Mouse (Mus musculus) forebrain, embryonic 10.5 days (tissue): ENCODE measurements around the gene Lrrc73. TPM values are rescaled to one million over a fixed set of nuclear protein-coding genes. Genes with fewer than 3 reads are reported as not detected.

Experiments used
- DNase-seq: peaks from one replicate; pipeline ENCODE4 v3.0.0-alpha.2; 2017; ENCODE audit warnings: low spot score; ENCODE audit errors: extremely low spot score
- H3K27ac ChIP-seq: fragments of 300-500 bp; sonication (generic); 2 replicates; pipeline ENCODE4 v1.5.1; 2016; ENCODE audit warnings: mild to moderate bottlenecking
- H3K27me3 ChIP-seq: fragments of 300-500 bp; sonication (generic); 2 replicates; pipeline ENCODE4 v1.6.1; 2016; ENCODE audit warnings: mild to moderate bottlenecking; ENCODE audit not compliant: poor library complexity, severe bottlenecking
- H3K36me3 ChIP-seq: fragments of 300-500 bp; sonication (generic); replicated peaks from 2 replicates; pipeline ENCODE4 v1.6.1; 2016; ENCODE audit warnings: mild to moderate bottlenecking, moderate library complexity
- H3K4me1 ChIP-seq: fragments of 300-500 bp; sonication (generic); 2 replicates; pipeline ENCODE4 v1.6.1; 2016
- H3K4me3 ChIP-seq: fragments of 300-500 bp; sonication (generic); 2 replicates; pipeline ENCODE4 v1.5.1; 2016; ENCODE audit warnings: mild to moderate bottlenecking, moderate library complexity
- H3K9me3 ChIP-seq: fragments of 300-500 bp; sonication (generic); 2 replicates; pipeline ENCODE4 v1.6.1; 2016; ENCODE audit warnings: mild to moderate bottlenecking, moderate library complexity
- WGBS: fragments of 180-500 bp; shearing (Covaris S2); methylation state at CpG from one replicate; pipeline ENCODE4 v1.1.7; 2016; 5-methylcytosine and 5-hydroxymethylcytosine counted together
- polyA plus RNA-seq: library from polyadenylated mRNA; unstranded; fragments of >200 nt; fragmentation: Nextera tagmentation; extraction: Ambion mirVana; gene quantifications from 2 replicates; pipeline ENCODE4 v1.2.1, GENCODE M21; 2016

Lrrc73 gene
- polyA plus RNA-seq, 1 experiment from 2014 or later: 0.81 TPM

DNA sequence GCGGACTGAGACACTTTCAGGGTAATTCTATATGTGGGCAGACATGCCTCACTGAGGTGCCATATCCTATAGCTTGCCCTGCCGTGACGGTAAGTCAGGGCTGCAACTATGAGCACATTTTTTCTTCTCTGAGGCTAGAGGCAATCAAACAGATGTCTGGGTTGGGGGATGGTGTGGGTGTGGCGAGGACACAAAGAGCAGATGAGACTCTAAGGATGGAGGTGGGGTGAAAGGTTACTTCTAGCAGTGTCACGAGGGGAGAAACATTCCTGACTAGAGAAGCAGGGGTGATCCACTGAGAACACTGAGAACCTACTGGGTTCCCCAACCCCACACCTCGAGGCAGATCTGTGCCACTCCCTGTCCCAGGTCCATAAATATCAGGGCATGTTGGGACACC is 13.7 kb downstream of the Lrrc73 start:
- H3K9me3 ChIP-seq: no peaks in the 10 kb centered on the region
- H3K36me3 ChIP-seq: peaks cover 99% of the 10 kb centered on the region

DNA sequence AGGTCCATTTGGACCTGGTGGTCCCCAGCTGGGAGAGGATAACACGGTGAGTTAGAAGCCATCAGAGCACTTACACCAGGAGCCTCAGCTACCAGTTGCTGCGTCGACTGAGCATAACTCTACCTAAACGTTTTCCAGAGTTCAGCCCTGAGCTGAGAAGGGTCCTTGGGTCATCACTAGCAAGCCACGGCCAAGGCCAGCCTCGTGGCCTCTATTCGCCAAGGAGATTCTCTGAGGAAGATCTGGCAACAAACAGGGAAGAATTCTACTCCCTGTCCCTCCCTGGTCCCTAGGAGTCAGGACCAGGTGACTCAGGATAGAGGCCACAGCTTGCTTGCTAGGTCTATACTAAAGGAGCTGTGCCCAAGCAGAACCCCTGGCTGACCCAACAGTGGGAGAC is 14.2 kb downstream of the Lrrc73 start:
- 87% methylated on average over 7 of the region's 7 CpGs for WGBS
- Histone ChIP-seq H3K27me3 (no peaks in the 10 kb centered on the region), H3K27ac (no peak overlapping the region), H3K9me3 (no peaks in the 10 kb centered on the region), H3K4me1 (peaks cover 6% of the 10 kb centered on the region), H3K36me3 (peaks cover 99% of the 10 kb centered on the region), H3K4me3 (no peak overlapping the region)
- no peak for DNase-seq

More for the DNA sequence above, 13.7 kb downstream of the Lrrc73 start:
- no peak for DNase-seq
- peaks cover 6% of the 10 kb centered on the region for H3K4me1 ChIP-seq
- H3K27ac ChIP-seq: no peak overlapping the region
- H3K27me3 ChIP-seq: no peaks in the 10 kb centered on the region
- H3K4me3 ChIP-seq: no peak overlapping the region
- WGBS: 73% methylated on average over 6 of the region's 6 CpGs

DNA sequence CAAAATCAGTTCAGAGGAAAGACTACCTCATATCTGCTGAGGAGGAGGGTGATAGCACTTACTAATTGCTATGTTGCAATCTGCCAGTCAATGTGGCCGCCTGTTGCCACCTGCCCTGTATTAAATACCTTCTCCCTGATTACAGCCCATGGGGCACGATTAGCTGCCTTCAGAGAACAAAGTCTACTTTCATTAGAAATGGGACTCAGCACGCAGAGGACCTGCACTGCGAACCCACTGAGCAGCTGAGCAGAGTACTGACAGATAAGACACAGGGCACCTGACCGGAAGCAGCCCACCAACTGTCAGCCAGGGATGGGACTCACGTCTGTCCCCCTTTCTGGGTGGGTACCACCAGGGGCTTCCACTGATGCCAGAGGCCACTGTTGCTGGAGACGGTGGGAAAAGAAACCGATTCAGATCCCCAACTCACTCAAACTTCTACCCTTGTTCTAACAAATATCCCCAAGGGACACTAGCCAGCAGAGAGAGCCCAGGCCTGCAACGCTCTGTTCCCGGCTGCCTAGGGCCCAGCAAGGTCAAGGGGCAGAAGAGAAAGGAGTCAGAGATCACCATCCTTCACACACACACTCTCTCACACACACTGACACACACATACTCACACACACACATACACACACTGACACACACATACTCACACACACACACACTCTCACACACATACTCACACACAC is 14.8 kb downstream of the Lrrc73 start:
- Histone ChIP-seq H3K9me3 (no peaks in the 10 kb centered on the region), H3K4me1 (peaks cover 6% of the 10 kb centered on the region), H3K27ac (no peak overlapping the region), H3K36me3 (peaks cover 99% of the 10 kb centered on the region), H3K27me3 (no peaks in the 10 kb centered on the region), H3K4me3 (no peak overlapping the region)
- DNase-seq: no peak
- WGBS: 85% methylated on average over 10 of the region's 10 CpGs

DNA sequence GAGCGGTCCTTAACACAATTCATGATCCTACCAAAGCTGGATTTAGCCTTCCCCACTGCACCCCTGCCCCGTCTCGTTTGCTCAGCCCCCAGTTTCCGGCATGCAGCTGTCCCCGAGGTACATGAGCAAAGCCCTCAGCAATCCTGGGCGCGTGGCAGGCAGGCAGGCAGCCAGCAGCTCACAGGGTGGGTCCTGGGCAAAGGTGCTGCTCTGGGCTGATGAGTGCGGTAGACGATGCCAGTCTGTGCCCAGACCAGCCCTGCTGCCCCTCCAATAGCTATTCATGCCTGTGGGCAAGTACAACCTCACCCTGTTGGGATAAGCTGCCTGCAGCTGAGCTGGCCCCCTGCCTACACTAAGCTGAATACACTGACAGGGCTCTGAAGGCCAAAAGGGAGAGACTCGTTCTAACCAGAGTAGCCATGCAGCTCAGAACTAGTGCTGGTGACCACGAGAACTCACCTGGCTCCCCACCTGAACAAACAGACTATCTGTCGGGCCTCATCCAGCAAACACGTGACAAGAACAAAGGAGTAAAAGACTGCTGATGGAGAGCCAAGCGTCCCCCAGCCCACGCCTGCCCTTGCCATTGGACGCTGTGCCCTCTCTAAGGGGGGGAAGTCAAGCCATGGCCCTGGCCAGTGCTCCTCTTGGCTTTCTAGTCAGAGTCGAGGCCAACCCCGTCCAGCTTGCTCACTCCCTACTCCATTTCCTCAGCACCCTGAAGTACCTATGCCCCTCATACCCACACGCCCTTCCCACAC is 16.6 kb downstream of the Lrrc73 start:
- WGBS: 90% methylated on average over 19 of the region's 19 CpGs
- Histone ChIP-seq H3K27ac (no peak overlapping the region), H3K4me3 (no peak overlapping the region), H3K4me1 (peaks cover 19% of the 10 kb centered on the region), H3K9me3 (no peaks in the 10 kb centered on the region), H3K36me3 (peaks cover 97% of the 10 kb centered on the region), H3K27me3 (no peaks in the 10 kb centered on the region)
- no peak for DNase-seq

DNA sequence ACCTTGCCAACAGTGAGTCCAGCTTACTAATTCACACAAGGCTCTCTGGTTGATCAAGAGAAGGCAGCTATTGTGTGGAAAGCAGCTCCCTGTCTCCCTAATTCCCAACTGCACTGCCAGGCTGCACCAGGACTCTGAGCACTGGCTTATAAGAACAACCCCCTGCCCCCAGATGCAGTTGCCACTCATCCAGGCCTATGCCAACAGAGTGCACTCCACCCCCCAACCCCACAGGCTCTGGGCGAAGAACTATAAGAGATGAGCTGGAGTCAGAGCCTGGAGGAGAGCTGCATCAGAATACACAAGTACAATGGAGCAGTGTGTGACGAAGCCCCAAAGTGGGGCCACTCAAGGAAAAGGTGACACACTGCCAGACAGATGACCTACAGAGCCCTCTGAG is 18.7 kb downstream of the Lrrc73 start:
- no peaks in the 10 kb centered on the region for H3K27me3 ChIP-seq
- H3K9me3 ChIP-seq: no peaks in the 10 kb centered on the region
- H3K27ac ChIP-seq: no peak overlapping the region
- H3K4me1 ChIP-seq: peaks cover 14% of the 10 kb centered on the region
- peaks cover 98% of the 10 kb centered on the region for H3K36me3 ChIP-seq
- no peak for DNase-seq
- 87% methylated on average over 2 of the region's 2 CpGs for WGBS
- no peak overlapping the region for H3K4me3 ChIP-seq

DNA sequence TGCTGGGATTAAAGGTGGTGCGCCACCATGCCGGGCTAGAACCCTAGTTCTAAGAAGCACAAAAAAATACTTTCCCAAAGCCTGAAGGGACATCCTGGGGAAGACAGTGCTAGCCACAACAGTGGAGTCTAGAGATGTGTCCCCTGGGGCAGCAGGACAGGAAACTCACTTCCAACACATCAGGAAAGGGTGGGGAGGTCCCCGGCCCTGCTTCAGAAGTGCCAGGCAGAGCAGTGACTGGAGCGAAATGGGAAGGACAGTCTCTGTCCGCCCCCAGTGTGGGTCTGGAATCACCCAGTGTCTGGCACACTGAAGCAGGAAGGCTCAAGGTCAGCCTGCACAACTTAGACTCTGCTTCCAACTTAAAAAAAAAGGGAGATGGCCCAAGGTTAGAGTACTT is 19.3 kb downstream of the Lrrc73 start:
- peaks cover 20% of the 10 kb centered on the region for H3K4me1 ChIP-seq
- DNase-seq: no peak

DNA sequence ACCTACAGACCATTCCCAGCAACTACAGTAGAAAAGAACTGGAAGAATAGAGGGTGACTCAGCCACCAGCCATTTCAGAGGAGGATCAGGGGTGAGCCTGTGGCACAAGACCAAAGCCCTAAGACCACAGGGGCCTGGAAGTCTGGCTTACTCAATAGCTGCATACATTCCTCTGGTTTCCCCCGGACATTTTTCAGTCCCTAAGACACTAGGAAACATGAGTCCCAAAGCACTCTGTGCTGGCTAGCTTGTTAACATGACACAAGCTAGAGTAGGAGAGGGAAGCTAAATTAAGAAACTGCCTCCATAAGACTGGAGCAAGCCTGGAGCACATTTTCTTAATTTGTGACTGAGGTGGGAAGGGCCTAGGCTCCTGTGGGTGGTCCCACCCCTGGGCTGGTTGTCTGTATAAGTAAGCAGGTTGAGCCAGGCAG is 20.5 kb downstream of the Lrrc73 start:
- 56% methylated on average over 1 of the region's 1 CpGs for WGBS
- Histone ChIP-seq H3K4me1 (peaks cover 27% of the 10 kb centered on the region), H3K27ac (no peak overlapping the region), H3K27me3 (no peaks in the 10 kb centered on the region), H3K36me3 (peaks cover 97% of the 10 kb centered on the region), H3K9me3 (no peaks in the 10 kb centered on the region), H3K4me3 (no peak overlapping the region)
- DNase-seq: no peak

More for the DNA sequence above, 19.3 kb downstream of the Lrrc73 start:
- Histone ChIP-seq H3K4me3 (no peak overlapping the region), H3K27ac (no peak overlapping the region), H3K9me3 (no peaks in the 10 kb centered on the region), H3K36me3 (peaks cover 98% of the 10 kb centered on the region), H3K27me3 (no peaks in the 10 kb centered on the region)
- WGBS: 86% methylated on average over 5 of the region's 5 CpGs

DNA sequence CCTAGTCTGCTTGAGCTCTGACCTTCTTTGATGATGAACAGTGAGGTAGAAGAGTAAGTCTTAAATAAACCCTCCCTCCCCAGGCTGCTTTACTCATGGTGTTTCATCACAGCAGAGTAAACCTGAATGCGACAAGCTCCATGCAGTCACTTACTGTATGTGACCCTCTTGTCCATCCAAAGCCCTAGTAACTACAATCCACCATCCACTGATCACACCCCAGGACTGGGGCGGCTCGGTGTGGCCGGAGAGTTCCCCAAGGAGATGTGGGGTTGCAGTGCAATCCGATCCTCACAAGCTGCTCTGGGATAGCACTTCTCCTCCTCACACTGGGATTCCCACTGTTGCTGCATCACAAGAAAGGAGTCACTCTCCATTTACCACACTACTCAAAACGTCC is 21.1 kb downstream of the Lrrc73 start:
- Histone ChIP-seq H3K4me1 (peaks cover 27% of the 10 kb centered on the region), H3K36me3 (peaks cover 97% of the 10 kb centered on the region)

DNA sequence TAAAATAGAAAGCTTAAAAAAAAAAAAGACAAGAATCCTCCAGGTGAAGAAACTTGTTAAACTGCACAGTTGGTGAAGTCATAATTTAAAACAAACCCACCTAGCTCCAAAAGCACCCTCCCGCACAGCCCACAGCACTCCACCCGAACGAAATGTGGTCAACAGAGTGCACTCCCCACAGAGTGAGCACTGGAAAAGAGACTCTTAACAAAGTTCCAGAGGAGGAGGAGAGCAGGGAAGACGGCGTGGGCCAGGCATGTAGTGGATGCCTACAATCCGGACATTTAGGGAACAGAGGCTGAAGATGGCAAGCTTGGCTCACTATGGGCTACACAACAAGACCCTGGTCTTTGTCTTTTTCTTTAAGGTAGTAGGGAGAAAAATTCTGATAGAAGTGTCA is 21.7 kb downstream of the Lrrc73 start:
- H3K4me3 ChIP-seq: no peak overlapping the region
- H3K27ac ChIP-seq: no peak overlapping the region
- WGBS: 87% methylated on average over 6 of the region's 6 CpGs
- peaks cover 27% of the 10 kb centered on the region for H3K4me1 ChIP-seq
- no peaks in the 10 kb centered on the region for H3K9me3 ChIP-seq
- no peaks in the 10 kb centered on the region for H3K27me3 ChIP-seq
- peaks cover 97% of the 10 kb centered on the region for H3K36me3 ChIP-seq
- DNase-seq: no peak

More for the DNA sequence above, 21.1 kb downstream of the Lrrc73 start:
- H3K27ac ChIP-seq: no peak overlapping the region
- no peak overlapping the region for H3K4me3 ChIP-seq
- DNase-seq: no peak
- no peaks in the 10 kb centered on the region for H3K27me3 ChIP-seq
- no peaks in the 10 kb centered on the region for H3K9me3 ChIP-seq
- 78% methylated on average over 6 of the region's 6 CpGs for WGBS

DNA sequence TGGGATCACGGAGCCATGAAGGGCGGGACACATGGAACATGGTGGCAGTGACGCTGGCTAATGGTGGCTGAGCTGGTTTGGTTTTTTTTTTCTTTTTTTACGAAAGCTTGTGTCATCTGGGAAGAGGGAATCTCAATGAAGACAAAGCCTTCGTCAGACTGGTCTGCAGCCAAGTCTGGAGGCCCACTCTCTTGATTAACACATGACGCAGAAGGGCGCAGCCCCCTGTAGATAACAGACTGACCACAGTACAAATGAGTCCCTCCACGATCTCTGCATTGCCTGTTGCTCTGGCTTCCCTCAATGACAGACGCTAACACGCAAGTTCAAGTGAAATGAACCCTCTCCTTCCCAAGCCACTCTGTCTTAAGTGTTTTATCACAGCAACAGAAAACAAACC is 22.2 kb downstream of the Lrrc73 start:
- no peak for DNase-seq
- Histone ChIP-seq H3K27me3 (no peaks in the 10 kb centered on the region), H3K9me3 (no peaks in the 10 kb centered on the region), H3K27ac (no peak overlapping the region), H3K4me3 (no peak overlapping the region), H3K4me1 (peaks cover 27% of the 10 kb centered on the region), H3K36me3 (peaks cover 97% of the 10 kb centered on the region)
- 91% methylated on average over 10 of the region's 10 CpGs for WGBS

DNA sequence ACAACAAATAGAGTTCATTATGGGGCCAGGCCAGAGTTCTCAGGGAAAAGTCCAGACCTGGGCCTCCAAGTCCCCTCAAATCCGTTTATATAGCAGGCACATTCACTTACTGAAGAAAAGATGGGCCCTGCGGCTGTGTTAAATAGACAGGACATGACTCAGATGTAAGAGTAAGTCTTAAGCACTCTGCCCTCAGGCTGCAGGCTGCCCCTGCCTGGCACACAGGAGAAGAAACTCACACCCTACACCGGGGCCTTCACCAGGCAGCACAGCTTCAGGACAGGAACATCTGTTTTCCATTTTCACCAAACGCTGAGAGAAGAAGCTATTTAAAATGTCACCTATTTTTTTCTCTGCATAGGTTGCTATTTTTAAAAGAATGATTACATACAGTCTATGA is 24.3 kb downstream of the Lrrc73 start:
- Histone ChIP-seq H3K4me3 (no peak overlapping the region), H3K9me3 (no peaks in the 10 kb centered on the region), H3K36me3 (peaks cover 82% of the 10 kb centered on the region), H3K4me1 (peaks cover 46% of the 10 kb centered on the region), H3K27me3 (no peaks in the 10 kb centered on the region), H3K27ac (no peak overlapping the region)
- DNase-seq: no peak
- 66% methylated on average over 4 of the region's 4 CpGs for WGBS

DNA sequence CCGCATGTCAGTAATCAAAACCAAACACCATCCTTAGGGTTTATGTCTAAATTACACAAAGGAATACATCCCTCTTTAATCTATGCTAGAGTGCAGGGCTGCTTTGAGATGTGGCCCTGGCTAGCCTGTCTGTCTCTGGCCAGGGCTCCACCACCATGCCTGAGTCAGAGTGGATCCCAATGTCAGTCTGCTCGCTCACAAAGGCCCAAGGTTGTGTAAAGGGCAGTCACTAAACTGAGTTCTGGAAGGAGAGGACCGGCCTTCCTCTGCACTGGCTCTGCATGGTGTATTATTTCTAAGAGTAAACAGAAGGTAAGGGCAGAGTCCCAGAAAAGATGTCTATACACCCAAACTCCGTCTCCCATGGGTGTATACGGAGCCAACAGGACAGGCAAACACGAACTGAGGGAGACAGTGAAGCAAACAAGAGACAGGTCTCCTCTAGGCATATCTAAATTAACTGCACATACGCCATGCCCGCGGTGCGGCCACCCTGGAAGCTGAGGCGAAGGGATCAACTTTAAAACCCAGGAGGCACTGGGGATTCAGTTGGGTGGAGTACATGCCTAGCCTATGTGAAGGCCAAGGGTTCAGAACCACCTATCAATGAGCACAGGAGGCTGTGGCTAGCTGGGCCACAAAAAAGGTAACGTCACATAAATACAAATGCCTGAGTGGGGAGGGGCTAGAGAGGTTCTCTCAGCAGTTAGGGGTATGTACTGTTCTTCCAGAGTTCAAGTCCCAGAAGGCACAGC is 24.9 kb downstream of the Lrrc73 start:
- Histone ChIP-seq H3K27me3 (no peaks in the 10 kb centered on the region), H3K27ac (peak overlapping the region; percentile 31; the same call in 1 of the 2 replicates), H3K4me3 (no peak overlapping the region), H3K36me3 (peaks cover 75% of the 10 kb centered on the region), H3K4me1 (peaks cover 49% of the 10 kb centered on the region), H3K9me3 (no peaks in the 10 kb centered on the region)
- 83% methylated on average over 12 of the region's 12 CpGs for WGBS
- no peak for DNase-seq
